Mouse (Mus musculus): ENCODE measurements around the gene Gm11492. TPM values are rescaled to one million over a fixed set of nuclear protein-coding genes. Genes with fewer than 3 reads are reported as not detected.

Gm11492 gene
- total and polyA plus RNA-seq, 3 experiments, result not detected

DNA sequence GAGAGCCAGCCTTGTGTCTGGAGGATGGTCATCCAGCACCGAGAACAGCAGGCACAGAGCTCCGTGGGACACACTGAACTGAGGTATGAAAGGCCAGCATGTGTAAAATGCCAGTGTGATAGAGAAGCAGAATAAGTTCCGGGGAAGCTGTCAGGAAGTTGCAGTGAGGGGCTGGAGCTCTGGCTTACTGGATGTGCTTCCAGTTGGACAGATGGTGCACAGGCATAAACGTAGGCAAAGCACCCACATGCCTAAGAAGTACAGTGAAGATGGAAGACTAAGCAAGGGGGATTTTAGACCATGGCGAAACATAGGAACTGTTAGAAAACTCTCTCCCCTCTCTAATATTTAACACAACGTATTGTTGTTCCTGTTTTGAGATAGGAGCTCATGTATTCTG lies 5.2 kb upstream of the Gm11492 start:
- no peak overlapping the region for H3K9ac ChIP-seq (ENCODE audit: control insufficient read depth, low read depth, low read length, poor library complexity, severe bottlenecking)
- TF ChIP-seq EP300 (IDR thresholded peaks at IDR 0.05; ENCODE audit: low read depth in 1 of 2, low read length in 2 of 2) (no peak), POLR2AphosphoS5 (IDR thresholded peaks at IDR 0.05; ENCODE audit: borderline replicate concordance, low read depth, low read length) (no peak), RAD21 (IDR thresholded peaks at IDR 0.05; ENCODE audit: low read depth, low read length) (no peak), TAL1 (IDR thresholded peaks at IDR 0.05; ENCODE audit: low read length) (no peak), MYC (IDR thresholded peaks at IDR 0.05; ENCODE audit: low read depth, low read length) (no peak), ELF1 (IDR thresholded peaks at IDR 0.05; ENCODE audit: low read depth, low read length) (no peak), MYB (IDR thresholded peaks at IDR 0.05; ENCODE audit: low read depth, low read length) (no peak), NELFE (IDR thresholded peaks at IDR 0.05; ENCODE audit: low read depth, low read length) (no peak), MEF2A (IDR thresholded peaks at IDR 0.05; ENCODE audit: extremely low read depth, insufficient replicate concordance, low read depth, low read length, poor library complexity, severe bottlenecking) (no peak), TCF12 (IDR thresholded peaks at IDR 0.05; ENCODE audit: low read depth, low read length) (no peak), CHD1 (IDR thresholded peaks at IDR 0.05; ENCODE audit: low read depth, low read length) (no peak), KAT2A (conservative IDR thresholded peaks at IDR 0.05; ENCODE audit: low read depth, low read length) (no peak), TBP (IDR thresholded peaks at IDR 0.05; ENCODE audit: low read depth, low read length) (no peak), RCOR1 (IDR thresholded peaks at IDR 0.05; ENCODE audit: low read depth, low read length) (no peak), ZC3H11A (IDR thresholded peaks at IDR 0.05; ENCODE audit: low read depth, low read length) (no peak), BHLHE40 (IDR thresholded peaks at IDR 0.05; ENCODE audit: borderline replicate concordance, low read depth, low read length) (no peak), NRF1 (IDR thresholded peaks at IDR 0.05; ENCODE audit: insufficient read depth, low read depth, low read length, poor library complexity, severe bottlenecking) (no peak), POLR2AphosphoS2 (IDR thresholded peaks at IDR 0.05; ENCODE audit: low read length) (no peak)
- no peaks in the 10 kb centered on the region for H3K79me2 ChIP-seq (ENCODE audit: control insufficient read depth, insufficient read depth, low read length, poor library complexity)
- H3K27ac ChIP-seq (ENCODE audit: control insufficient read depth, low read depth, low read length), result no peak overlapping the region
- no peaks in the 10 kb centered on the region; a peak in 1 of 4 replicates for H3K4me1 ChIP-seq (ENCODE audit: control insufficient read depth in 1 of 2, insufficient read depth in 2 of 2, low read length in 2 of 2)
- H3K27me3 ChIP-seq (ENCODE audit: control insufficient read depth in 1 of 2, insufficient read depth in 2 of 2, low read length in 2 of 2), result peaks cover 0 to under 1% of the 10 kb centered on the region in 2 experiments; a peak in 3 of 4 replicates
- no peaks in the 10 kb centered on the region for H3K9me3 ChIP-seq (replicated peaks; ENCODE audit: insufficient read depth, low read length)
- H3K36me3 ChIP-seq (ENCODE audit: control insufficient read depth in 1 of 2, insufficient read depth in 2 of 2, low read length in 2 of 2), result no peaks in the 10 kb centered on the region
- no peak overlapping the region for H3K4me3 ChIP-seq (ENCODE audit: control insufficient read depth in 1 of 2, insufficient read depth in 1 of 2, low read depth in 2 of 2, low read length in 2 of 2)
- DNase-seq (ENCODE audit: low read depth, low spot score), result no peak

- no peaks in the 10 kb centered on the region for H3K79me2 ChIP-seq (ENCODE audit: control insufficient read depth, insufficient read depth, low read length, poor library complexity)
- no peak within 1 kb of the TSS for H3K9ac ChIP-seq (ENCODE audit: control insufficient read depth, low read depth, low read length, poor library complexity, severe bottlenecking)
- no peak for DNase-seq (ENCODE audit: low read depth, low spot score)
- no peaks in the 10 kb centered on the region for H3K4me1 ChIP-seq (ENCODE audit: control insufficient read depth in 1 of 2, insufficient read depth in 2 of 2, low read length in 2 of 2)
- no peaks in the 10 kb centered on the region for H3K36me3 ChIP-seq (ENCODE audit: control insufficient read depth in 1 of 2, insufficient read depth in 2 of 2, low read length in 2 of 2)
- H3K4me3 ChIP-seq (ENCODE audit: control insufficient read depth in 1 of 2, insufficient read depth in 1 of 2, low read depth in 2 of 2, low read length in 2 of 2), result no peak within 1 kb of the TSS
- peaks cover 13 to 26% of the 10 kb centered on the region in 2 experiments for H3K27me3 ChIP-seq (ENCODE audit: control insufficient read depth in 1 of 2, insufficient read depth in 2 of 2, low read length in 2 of 2)
- no peak within 1 kb of the TSS for H3K27ac ChIP-seq (ENCODE audit: control insufficient read depth, low read depth, low read length)
- no peaks in the 10 kb centered on the region for H3K9me3 ChIP-seq (replicated peaks; ENCODE audit: insufficient read depth, low read length)
- no peak for TF ChIP-seq USF2 (IDR thresholded peaks at IDR 0.05; ENCODE audit: borderline replicate concordance in 1 of 2, insufficient read depth in 1 of 2, low read depth in 1 of 2, low read length in 2 of 2)
- no peak for TF ChIP-seq POLR2AphosphoS5 (IDR thresholded peaks at IDR 0.05; ENCODE audit: borderline replicate concordance, low read depth, low read length)
- TF ChIP-seq POLR2A (IDR thresholded peaks at IDR 0.05; ENCODE audit: control insufficient read depth in 1 of 2, insufficient read depth in 1 of 2, low read depth in 1 of 2, low read length in 2 of 2, poor library complexity in 1 of 2), result no peak
- TF ChIP-seq BHLHE40 (IDR thresholded peaks at IDR 0.05; ENCODE audit: borderline replicate concordance, low read depth, low read length), result no peak
- TF ChIP-seq ETS1 (IDR thresholded peaks at IDR 0.05; ENCODE audit: low read depth, low read length), result no peak
- TF ChIP-seq CHD2 (IDR thresholded peaks at IDR 0.05; ENCODE audit: low read length), result no peak
- no peak for TF ChIP-seq MXI1 (IDR thresholded peaks at IDR 0.05; ENCODE audit: low read depth, low read length)
- no peak for TF ChIP-seq UBTF (IDR thresholded peaks at IDR 0.05; ENCODE audit: borderline replicate concordance, insufficient read depth, low read depth, low read length)
- TF ChIP-seq NRF1 (IDR thresholded peaks at IDR 0.05; ENCODE audit: insufficient read depth, low read depth, low read length, poor library complexity, severe bottlenecking), result no peak
- no peak for TF ChIP-seq ZKSCAN1 (IDR thresholded peaks at IDR 0.05; ENCODE audit: low read depth, low read length)
- no peak for TF ChIP-seq USF1 (IDR thresholded peaks at IDR 0.05; ENCODE audit: low read depth, low read length)
- no peak for TF ChIP-seq SMC3 (IDR thresholded peaks at IDR 0.05; ENCODE audit: low read depth, low read length)
- no peak for TF ChIP-seq ZNF384 (IDR thresholded peaks at IDR 0.05; ENCODE audit: low read depth, low read length)
- no peak for TF ChIP-seq TAL1 (IDR thresholded peaks at IDR 0.05; ENCODE audit: low read length)
- no peak for TF ChIP-seq TBP (IDR thresholded peaks at IDR 0.05; ENCODE audit: low read depth, low read length)
- TF ChIP-seq GABPA (IDR thresholded peaks at IDR 0.05; ENCODE audit: low read depth, low read length), result no peak
- TF ChIP-seq SIN3A (IDR thresholded peaks at IDR 0.05; ENCODE audit: low read length), result no peak
Measured at GRCm38 (mm10) chr11:87568255-87568953, 2.0 kb downstream of the Gm11492 start, which contains the start of gene Sept4. Gene Sept4 (plus strand): TSS chr11:87568903.

Data from MEL (cell line).